Mouse (Mus musculus) gastrocnemius, adult 8-10 months (tissue): Measurements from ENCODE around the gene Fbl. TPM values are rescaled to one million over a fixed set of nuclear protein-coding genes. Genes with fewer than 3 reads are reported as not detected.
"Not testable (repeated sequence)": the region's sequence is repeated elsewhere in the genome, so short reads cannot be mapped to it uniquely, and the experiment has no call there.

ENCODE experiments used
- DNase-seq, 2 experiments: peaks; one replicate each; pipeline ENCODE4 v3.0.0; 2022; ENCODE audit warnings: low spot score in 2 of 2
- total RNA-seq, 4 experiments: library from RNA; stranded (reverse); gene quantifications; 2 replicates each; pipeline ENCODE4 v1.2.4; 2022

The Fbl gene
- total RNA-seq = 10 to 100 TPM; 16.8 to 25.3 (median 18.6) TPM

DNA sequence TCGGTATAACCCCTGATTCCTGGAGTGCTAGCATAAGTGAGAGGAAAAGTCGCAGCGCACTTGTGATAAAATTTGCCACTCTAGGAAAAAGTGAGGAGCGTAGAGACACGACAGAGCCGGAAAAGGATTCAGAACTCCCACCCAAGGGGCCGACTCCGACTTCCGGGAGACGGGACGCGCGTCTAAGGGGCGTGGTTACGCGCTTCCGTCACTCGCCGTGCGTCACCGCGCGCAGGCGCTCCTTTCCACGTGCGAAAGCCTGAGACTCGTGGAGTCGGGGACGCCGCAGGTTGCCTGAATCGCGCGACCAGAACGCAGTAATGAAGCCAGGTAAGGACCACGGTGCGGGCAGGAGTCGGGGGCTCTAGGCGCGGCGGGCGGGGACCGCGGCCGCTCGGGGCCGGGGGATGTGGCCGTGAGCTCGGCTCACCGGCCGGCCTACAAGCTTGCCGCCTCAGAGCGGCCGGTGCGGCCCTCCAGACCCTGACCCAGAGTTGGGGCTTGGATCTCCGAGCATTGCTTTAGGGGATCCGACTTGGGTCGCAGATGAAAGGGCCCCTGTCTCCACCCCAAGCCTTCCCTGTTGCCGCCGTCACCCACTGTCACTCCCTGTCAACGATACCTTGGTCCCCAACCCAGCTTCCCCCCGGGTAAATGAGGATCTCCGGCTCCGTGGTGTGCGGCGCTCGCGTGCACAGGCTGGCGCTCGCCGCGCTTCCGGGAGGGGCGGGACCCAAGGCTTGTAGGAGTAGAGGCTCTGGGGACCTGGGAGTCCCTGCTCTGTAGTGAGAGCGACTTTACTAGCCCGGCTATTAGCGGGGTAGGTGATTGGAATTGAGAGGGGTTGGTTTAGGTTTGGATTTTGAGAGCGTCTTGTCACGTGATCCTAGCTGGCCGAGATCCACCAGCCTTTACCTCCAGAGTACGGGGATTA, at the start of gene Fbl:
Fbl (plus strand) TSS at position 222 of the 934 bp plus-strand sequence.
- DNase-seq = peak; percentile 79 to 84

DNA sequence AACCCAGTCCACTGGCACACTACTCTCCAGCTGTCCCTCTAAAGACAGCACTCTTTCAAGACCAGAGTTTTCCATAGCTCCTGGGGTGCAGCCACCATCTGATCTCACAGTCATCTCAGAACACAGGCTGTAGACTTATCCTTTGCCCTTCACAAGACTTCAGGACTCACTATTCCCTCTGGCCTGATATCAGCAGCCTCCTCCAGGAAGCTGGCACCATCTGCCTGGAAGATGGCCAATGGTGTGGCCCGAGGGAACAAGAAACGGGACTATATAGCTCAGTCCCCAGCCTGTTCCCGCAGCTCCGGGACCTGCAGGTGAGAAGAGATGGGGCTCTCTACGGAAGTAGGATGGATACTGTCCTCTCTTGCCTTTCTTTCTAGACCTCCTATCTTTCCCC, 40.3 kb upstream of the Fbl start, which contains the start of gene 9530053A07Rik:
9530053A07Rik (plus strand) TSS at position 301 of the 400 bp plus-strand sequence.
- DNase-seq = no peak

- no peak for DNase-seq
These were observed 31.9 kb upstream of the Fbl start for GRCm38 (mm10) chr7:28137613-28138012.

- peak; percentile 21 to 34 for DNase-seq
These were observed 21.2 kb upstream of the Fbl start for GRCm38 (mm10) chr7:28148263-28148662.

GRCm38 (mm10) chr7:28149841-28150240, 19.7 kb upstream of the Fbl start:
- no peak for DNase-seq

DNA sequence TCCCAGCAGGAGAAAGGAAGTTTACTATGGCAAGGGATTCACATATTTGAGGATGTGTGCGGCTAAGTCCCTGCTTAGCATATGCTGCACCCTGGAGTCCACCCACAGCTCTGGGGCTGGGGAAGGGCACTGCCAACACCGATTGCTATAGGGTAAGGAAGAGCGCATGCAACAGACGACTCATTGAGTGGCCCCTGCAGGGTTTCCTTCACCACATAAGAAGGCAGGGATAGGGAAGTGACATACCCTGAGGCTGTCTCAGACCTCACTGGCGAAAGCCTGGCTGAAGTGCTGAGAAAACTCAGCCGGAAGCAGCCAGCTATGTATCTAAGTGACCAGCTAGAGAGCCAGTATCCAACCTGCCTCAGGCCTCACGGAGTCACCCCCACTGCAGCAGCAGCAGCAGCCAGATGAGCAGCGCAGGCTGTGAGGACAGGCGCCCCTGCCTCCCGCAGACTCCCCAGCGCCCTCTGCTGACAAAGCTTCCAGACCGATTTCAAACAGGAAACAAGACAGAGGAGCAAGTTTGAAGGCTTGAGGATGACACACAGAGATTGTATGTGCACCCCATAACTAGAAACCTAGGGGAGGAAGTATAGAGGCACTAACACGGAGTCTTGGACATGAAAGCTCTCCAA, 17.8 kb upstream of the Fbl start:
- no peak for DNase-seq

GRCm38 (mm10) chr7:28153595-28153994, 15.9 kb upstream of the Fbl start:
- not testable (repeated sequence) for DNase-seq

GRCm38 (mm10) chr7:28159292-28159691, 10.2 kb upstream of the Fbl start:
- no peak for DNase-seq

DNA sequence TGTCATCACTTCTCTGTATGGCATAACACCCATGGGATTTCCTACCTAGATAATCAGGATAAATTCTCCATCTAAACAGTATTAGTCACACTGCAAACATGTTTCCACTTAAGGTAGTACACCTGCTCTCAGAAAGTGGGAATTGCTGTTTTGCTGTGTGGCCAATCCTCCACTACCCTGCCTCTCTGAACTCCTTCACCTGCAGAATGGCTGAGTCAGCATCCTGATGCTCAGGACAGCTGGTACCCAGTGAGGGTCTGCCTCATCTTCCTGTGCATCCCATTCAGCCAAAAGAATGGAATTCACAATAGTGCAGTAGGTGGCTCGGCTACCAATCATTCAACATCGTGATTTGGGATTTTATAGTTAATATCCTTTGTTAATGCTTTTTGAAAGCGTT, 9.6 kb upstream of the Fbl start:
- DNase-seq = no peak

- no peak for DNase-seq
These were observed 8.3 kb upstream of the Fbl start for GRCm38 (mm10) chr7:28161163-28161749.

DNA sequence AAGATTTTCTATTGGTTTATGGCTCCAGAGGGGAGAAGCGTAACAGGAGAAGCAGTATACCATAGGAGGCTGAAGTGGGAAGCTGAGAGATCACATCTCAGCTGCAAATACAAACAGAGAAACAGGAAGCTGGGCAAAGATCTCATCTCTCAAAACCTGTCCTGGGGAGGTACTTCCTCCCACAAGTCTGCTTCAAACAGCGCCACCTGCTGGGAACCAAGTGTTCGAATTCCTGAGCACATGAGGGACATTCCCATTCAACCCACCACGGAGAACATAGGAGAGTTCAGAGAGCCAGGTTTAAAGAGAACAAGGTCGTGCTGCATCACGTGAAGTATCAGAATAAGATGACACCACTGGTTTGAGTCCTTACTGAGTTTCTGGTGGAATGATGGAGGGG, 4.1 kb upstream of the Fbl start:
- DNase-seq = no peak

DNA sequence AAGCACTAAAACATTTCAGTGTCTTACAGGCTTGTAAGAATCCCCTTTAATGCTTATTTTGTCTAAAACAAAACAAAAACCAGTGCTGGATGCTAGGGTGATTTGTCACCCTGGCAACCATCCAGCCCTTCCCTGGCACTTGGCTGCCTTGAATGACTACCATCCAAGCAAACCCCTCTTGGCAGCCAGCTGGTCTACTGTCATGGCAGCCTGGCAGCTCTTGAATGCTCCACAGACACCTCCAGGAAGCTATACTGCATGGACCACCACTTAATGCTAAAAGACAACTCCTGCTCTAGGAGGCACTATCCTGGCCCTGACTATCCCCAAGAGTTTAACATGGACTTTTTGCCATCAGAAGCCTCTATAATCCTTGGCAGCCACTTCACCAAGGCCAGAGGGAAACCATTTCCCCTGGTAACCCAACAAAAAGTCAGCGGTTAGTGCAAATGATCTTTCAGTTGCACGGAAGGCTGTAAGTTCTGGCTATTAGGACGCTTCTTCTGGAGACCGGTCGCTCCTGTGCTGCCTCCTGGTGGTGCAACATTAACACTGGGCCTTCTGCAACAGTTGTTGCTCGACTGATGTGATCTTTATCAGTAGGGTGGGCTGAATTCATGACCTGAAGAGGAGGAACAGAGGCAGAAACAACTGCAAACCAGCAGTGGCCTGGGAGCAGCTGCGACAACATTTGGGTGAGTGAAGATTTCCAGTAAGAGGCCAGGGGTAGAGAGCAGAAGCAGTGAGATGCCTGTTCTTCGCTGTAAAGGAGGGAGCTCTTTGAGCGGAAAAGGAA, 992 bp upstream of the Fbl start:
- no peak for DNase-seq

GRCm38 (mm10) chr7:28175358-28175757, 5.8 kb downstream of the Fbl start:
- DNase-seq = no peak

GRCm38 (mm10) chr7:28179228-28179627, 9.7 kb downstream of the Fbl start, which contains the start of gene Dyrk1b:
Gene Dyrk1b (plus strand): TSS chr7:28179469.
- DNase-seq = peak; percentile 98

GRCm38 (mm10) chr7:28179741-28180377, 10.3 kb downstream of the Fbl start:
- peak; percentile 91 to 95 for DNase-seq

GRCm38 (mm10) chr7:28180890-28181289, 11.4 kb downstream of the Fbl start:
- no peak for DNase-seq

- no peak for DNase-seq
These were observed 11.9 kb downstream of the Fbl start for GRCm38 (mm10) chr7:28181376-28181775.

GRCm38 (mm10) chr7:28182320-28182719, 12.8 kb downstream of the Fbl start:
- DNase-seq = peak in 1 of 2 experiments; percentile 46

- no peak for DNase-seq
These were observed 16.4 kb downstream of the Fbl start for GRCm38 (mm10) chr7:28185884-28186283.

DNA sequence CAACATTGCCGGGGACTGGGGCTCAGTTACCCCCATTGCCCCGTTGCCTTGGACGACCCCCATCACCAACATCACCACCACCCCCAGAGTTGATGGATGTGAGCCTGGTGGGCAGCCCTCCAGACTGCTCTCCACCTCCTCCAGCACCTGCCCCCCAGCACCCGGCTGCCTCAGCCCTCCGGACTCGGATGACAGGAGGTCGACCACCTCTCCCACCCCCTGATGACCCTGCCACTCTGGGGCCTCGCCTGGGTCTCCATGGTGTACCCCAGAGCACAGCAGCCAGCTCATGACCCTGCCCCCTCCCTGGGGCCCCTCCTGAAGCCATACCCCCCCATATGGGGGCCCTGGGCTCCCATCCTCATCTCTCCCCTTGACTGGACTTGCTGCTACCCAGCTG, 17.1 kb downstream of the Fbl start:
- DNase-seq = no peak

DNA sequence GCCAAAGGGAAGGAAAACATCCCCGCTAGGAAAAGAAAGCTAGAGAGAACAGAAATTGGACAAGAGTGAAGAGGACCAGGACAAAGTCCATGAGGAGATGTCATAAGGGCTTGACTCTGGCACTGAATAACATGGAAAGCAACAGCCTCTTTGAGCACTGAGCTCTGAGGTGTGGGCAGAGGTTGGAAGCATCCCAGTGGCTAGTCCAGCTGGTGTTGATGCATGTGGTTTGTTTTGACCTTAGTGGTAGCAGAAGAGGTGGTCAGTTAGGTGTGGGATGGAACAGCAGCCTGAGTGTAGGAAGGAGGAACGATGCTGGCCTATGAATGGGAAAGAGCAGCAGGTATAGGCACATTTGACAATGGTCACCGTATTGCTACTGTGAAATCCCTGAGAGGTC, 22.0 kb downstream of the Fbl start:
- no peak for DNase-seq
